In genomic region chr15:60824751-60825227, GRCm38 (mm10) we compare ENCODE assay signal across 8 mouse cellular contexts. TPM values are rescaled to one million over a fixed set of nuclear protein-coding genes. Genes with fewer than 3 reads are reported as not detected.
DNase-seq lines count a peak whose midpoint lies in the region; ATAC-seq and TF ChIP-seq lines count a peak whose summit lies in the region.

No protein-coding gene starts in this region.

- H3K27ac ChIP-seq in cortical plate, adult 2 months (ENCODE audit: insufficient read depth, low read length) = peak overlapping the region; percentile 14

- peak; percentile 67; the same call in 1 of the 2 replicates for TF ChIP-seq POLR2A in cortical plate, adult 2 months (IDR thresholded peaks at IDR 0.05; ENCODE audit: extremely low read depth, insufficient read depth, low read length)

- TF ChIP-seq CTCF in cortical plate, adult 2 months (IDR thresholded peaks at IDR 0.05; ENCODE audit: extremely low read depth, insufficient read depth, low read length) = peak; percentile 14; the same call in 1 of the 2 replicates

- peaks cover 24% of the 10 kb centered on the region for H3K36me3 ChIP-seq in megakaryocyte, embryonic 14.5 days (replicated peaks; ENCODE audit: low read length)

- 0 out of 2 replicates have a peak, but pooled peaks cover 5% of the 10 kb centered on the region for H3K9me3 ChIP-seq in megakaryocyte, embryonic 14.5 days

- peak; percentile 82 for DNase-seq in gastrocnemius, postnatal 10 days
- peak; percentile 62 to 81 for DNase-seq in left cerebral cortex, adult 9 months (ENCODE audit: low spot score in 2 of 2)
- peak; percentile 78 to 83 for DNase-seq in right cerebral cortex, adult 2 months (ENCODE audit: low spot score in 2 of 2)
- DNase-seq in urinary bladder, postnatal 10 days (ENCODE audit: low spot score) = peak; percentile 65

- H3K4me3 ChIP-seq in cortical plate, adult 2 months (ENCODE audit: insufficient read depth, low read length) = peak overlapping the region; percentile 64
- peak overlapping the region; percentile 97 for H3K4me3 ChIP-seq in megakaryocyte, embryonic 14.5 days (replicated peaks)

- H3K27me3 ChIP-seq in megakaryocyte, embryonic 14.5 days (replicated peaks) = peaks cover 16% of the 10 kb centered on the region

- peak; percentile 82 for ATAC-seq in activated CD4-positive, CD25-positive, alpha-beta regulatory T cell, adult 4 months
- ATAC-seq in inflammation-experienced regulatory T-cells, adult 6 months = peak; percentile 78

- no peaks in the 10 kb centered on the region for H3K4me1 ChIP-seq in cortical plate, adult 2 months (ENCODE audit: control insufficient read depth, insufficient read depth, low read length)
- H3K4me1 ChIP-seq in megakaryocyte, embryonic 14.5 days = peaks cover 41% of the 10 kb centered on the region

RNA-seq across cellular contexts. Expression of gene Fam84b, which starts 28.8 kb away (rescaled TPM):
- 1 to 10 TPM; 1.8 to 2.1 TPM for polyA plus RNA-seq in activated CD4-positive, CD25-positive, alpha-beta regulatory T cell, adult 4 months (2017; shearing (Covaris generic))
- polyA plus RNA-seq in cortical plate, adult 2 months (2012; rRNA removed) = 3.8 and 4.2 TPM in 2 replicates
- 1 to 10 TPM; 3.0 to 4.0 TPM for total RNA-seq in gastrocnemius, postnatal 10 days (2021)
- 1 to 10 TPM; 1.3 to 2.7 (median 1.7) TPM for polyA plus RNA-seq in inflammation-experienced regulatory T-cells, adult 6 months (2017; shearing (Covaris generic))
- 0.77 and 1.1 TPM in 2 replicates for polyA plus RNA-seq in megakaryocyte, embryonic 14.5 days (2012; ENCODE audit: insufficient read depth, low replicate concordance)

Comparison
In these comparisons a context has a peak if more than half of its experiments do, and no peak if none do; other contexts are left out.
1. Peak in every context shown above with its lines: DNase-seq, ATAC-seq, H3K4me3 ChIP-seq and H3K27ac ChIP-seq.